Mouse (Mus musculus) mouse trophoblast stem cell (cell line): ENCODE data around the gene Rwdd4a.

Source experiments
- in situ Hi-C, 2 experiments: fragments of 300-500 bp; cut with MseI, MboI; formaldehyde crosslinking; loops; 2 replicates in 1 of 2; 3 replicates in 1 of 2; pipeline ENCODE4 v1.15.1; 2025

Gene Rwdd4a

GRCm38 (mm10) chr8:47533344-47534125, at the start of gene Rwdd4a, which contains the start of gene Trappc11:
Gene Rwdd4a, plus strand, starts transcription at chr8:47533664.
Gene Trappc11, minus strand, starts transcription at chr8:47533470.
- in situ Hi-C loops = no loop called here

DNA sequence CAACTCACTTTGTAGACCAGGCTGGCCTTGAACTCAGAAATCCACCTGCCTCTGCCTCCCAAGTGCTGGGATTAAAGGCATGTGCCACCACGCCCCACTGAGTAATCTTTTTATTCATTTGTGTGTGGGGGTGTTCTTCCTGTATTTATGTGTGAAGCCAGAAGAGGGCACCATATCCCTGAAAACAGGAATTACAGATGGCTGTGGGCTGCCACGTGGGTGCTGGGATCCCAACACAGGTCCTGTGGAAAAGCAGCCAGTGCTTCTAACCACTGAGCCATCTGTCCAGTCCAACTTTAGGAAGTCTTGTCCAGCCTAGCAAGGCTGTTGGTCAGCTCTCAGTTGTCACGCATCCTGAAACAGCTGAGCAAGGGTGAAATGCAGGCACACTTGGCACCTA, 46.2 kb upstream of the Rwdd4a start:
- in situ Hi-C loops = no loop called here

- in situ Hi-C loops = no loop called here
Measured at GRCm38 (mm10) chr8:47493106-47493505, 40.4 kb upstream of the Rwdd4a start.

DNA sequence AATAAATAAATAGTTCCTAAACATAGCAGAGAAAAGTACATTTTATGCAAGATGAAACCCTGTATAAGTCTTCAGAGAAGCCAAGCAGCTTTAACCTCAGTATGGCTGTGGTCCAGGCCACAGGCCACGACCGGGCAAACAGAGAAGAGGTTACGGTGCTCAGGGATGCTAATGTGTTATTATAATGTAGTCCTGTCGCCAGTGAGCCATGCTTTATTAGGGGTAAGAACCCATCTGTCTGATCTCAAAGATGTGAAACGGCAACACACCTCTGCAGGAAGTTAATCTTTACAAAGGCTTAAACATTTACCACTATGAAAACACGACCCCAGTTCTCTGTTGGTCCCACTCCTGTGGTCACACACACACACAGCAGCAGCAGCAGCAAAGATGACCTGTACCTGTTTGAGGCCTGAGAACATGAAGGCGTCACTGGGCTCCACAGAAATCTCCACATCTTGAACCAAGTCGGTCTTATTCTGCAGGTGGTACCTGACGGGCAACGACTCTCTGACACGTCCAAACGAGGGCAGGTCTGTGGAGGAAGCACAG, 38.8 kb upstream of the Rwdd4a start:
- in situ Hi-C loops = no loop called here

DNA sequence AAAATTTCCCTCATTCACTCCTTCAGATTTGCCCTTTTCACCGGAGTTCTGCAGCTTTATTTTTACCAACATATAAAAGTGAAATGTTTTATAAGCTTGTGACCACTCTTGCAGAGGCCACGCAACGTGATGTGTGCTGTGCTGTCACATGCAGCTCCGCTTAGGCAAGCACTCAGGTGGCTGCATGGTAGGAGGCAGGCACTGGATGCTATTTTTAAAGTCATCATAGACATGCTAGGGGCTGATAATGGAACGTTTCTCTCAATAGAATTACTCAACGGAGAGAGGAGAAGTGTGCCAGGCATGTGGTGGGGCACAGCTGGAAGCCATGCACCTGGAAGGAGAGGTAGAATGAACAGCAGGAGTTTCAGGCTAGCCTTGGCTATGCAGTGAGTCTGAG, 38.0 kb upstream of the Rwdd4a start:
- in situ Hi-C loops = no loop called here

DNA sequence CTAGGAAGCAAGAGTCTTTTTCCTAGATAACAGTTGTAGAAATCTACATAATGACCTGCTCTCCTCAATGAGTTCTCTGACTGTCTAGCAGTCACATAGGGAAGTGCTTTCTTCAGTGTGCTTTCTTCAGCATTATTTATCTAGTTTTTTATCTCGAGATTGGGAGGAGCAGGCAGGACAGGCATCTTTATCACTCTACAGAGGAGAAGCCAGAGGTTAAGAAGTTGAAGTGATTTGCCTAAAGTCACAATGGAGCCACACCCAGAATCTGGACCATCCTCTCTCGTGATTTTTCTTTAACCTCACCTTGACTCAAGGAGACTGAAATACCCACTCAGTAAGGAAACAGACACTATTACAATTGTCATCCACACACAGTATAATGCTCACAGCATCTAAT, 31.5 kb upstream of the Rwdd4a start:
- in situ Hi-C loops = no loop called here

DNA sequence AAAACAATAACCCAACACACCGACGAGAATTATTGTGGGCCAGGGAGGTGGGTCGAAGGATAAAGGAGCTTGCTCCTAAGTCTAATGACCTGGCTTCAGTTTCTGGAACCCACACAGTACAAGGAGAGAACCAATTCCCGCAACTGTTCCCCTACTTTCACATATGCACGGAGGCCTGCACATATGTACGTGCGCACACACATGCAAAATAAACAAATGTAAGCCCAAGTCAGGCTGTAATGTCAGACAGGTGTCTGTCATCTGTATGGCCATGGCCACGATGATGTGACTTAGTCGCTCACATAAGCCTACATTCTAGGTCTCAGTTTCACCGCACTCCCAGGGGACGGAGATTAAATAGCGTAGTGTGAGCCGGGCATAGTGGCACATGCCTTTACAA, 30.9 kb upstream of the Rwdd4a start:
- in situ Hi-C loops = no loop called here

DNA sequence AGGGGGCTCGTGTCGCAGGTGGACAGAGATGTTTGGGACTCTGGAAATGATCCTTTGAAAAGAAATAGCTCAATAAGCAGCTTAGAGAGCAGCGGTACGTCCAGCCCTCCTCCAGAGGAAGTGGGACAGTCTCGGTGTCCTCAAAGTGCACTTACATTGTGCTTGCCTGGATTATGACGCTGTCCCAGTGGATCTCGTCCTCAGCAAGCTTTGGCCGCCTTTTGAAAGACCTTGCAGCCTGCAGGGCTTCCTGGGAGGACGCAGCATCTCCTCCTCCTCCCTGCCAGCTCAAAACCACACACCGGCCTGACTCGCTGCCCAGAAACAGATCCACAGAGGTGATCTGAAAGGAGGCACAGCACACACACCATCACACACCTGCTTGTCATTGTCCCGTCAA, 28.0 kb upstream of the Rwdd4a start:
- in situ Hi-C loops = no loop called here

DNA sequence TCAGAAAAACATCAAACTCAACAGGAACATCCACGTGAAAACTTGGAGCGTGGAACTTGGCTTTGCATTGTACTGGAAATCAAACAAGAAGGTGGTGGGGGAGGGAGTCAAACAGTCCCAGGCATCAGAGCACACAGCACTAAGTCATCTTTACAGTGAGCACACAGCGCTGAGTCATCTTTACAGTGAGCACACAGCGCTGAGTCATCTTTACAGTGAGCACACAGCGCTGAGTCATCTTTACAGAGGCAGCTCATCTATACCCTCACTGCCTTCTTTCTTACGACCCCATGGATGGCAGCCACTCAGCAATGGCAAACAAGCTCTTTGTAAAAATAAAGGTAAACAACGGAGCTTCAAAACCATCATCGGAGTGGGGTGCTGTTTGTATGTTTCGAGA, 22.5 kb upstream of the Rwdd4a start:
- in situ Hi-C loops = no loop called here

GRCm38 (mm10) chr8:47513601-47514000, 19.9 kb upstream of the Rwdd4a start:
- in situ Hi-C loops = no loop called here

DNA sequence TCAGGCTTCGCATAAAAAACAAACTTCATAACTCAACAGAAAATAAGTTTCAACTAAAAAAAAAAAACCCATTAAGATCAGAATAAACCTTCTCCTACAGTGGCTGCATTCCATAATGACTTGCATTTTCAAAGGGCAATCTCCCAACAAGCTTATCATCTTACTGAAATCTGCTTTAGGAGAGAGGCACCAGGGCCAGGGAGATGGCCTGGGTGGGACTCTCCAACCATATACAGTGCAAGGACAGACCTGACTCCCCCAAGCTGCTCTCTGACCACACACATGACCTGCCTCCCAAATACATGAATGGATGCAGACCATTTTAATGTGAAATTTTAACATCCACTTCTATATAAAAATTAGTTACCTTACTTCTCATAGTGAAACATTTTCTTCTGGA, 5.4 kb upstream of the Rwdd4a start:
- in situ Hi-C loops = no loop called here

DNA sequence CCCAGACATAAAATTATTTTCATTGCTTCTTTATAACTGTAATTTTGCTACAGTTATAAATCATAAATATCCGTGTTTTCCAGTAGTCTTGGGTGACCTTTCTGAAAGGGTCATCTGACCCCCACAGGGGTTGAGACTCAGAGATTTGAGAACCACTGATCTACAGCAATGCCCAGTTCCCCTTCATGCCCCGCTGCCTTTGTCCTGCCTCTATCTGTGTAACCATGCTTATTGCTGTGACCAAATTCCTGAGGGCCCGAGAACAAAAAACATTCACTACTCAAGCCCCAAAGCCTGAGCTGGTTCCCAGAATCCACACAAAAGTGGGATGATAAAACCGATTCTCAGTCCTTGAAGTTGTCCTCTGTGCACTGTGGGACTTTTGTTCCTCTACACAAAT, 4.9 kb downstream of the Rwdd4a start:
- in situ Hi-C loops = no loop called here

GRCm38 (mm10) chr8:47542746-47543145, 9.3 kb downstream of the Rwdd4a start:
- in situ Hi-C loops = no loop called here

- in situ Hi-C loops = no loop called here
Measured at GRCm38 (mm10) chr8:47544094-47544493, 10.6 kb downstream of the Rwdd4a start.

DNA sequence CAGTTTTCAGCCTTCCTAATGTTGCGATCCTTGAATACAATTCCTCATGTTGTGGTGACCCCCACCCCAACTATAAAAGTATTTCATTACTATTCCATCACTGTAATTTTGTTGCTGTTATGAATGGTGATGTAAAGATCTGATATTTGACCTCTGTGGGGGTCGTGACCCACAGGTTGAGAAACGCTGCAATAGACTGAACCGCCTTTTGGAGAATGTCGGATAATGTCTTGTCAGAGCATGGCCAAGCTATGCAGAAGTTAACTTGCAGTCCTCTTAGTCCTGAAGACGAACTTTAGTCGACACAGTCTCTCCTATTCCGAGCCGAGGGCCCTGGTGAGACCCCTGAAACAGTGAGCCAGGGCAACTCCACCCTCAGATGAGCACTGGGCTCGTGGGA, 13.6 kb downstream of the Rwdd4a start:
- in situ Hi-C loops = no loop called here

DNA sequence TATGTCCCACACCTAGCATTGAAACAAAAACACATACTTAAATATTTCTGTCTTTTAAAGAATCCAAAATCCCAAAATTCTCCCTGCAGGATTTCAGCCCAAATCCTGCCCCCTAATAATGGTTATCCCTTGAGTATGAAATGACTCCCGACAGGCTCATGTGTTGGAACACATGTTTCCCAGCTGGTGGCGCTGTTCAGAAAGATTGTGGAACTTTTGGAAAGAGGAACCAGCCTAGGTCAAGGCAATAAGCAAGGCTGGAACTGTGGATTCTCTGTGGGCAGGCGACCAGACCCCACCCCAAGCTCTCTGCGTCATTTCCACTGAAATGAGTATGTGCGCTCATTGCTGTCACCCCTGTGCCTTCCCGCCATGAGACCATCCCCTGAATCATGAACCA, 20.1 kb downstream of the Rwdd4a start:
- in situ Hi-C loops = loop anchor here (10.0 kb wide), 2 partner anchors 121 to 141 kb away; partner anchors contain the start of gene Ing2 (in 1 of the 2)

DNA sequence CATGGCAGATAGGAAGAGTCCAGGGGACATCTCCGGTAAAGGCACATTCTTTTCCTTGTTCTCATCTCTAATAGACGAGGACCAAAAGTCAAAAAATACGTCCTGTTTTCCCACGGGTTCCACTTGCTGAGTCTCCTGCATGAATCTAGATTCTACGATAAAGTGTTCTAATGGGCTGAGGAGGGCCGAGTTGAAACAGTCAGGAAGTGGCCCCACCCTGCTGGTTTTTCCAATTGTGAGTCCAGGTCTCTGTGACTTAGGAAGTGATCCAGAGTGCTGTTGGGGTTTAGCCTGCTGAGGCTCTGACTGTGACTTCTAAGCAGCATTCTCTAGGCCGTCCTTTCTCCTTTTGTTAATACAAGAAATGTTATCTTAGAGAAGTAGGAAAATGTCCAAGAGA, 23.0 kb downstream of the Rwdd4a start:
- in situ Hi-C loops = loop anchor here (10.0 kb wide), 2 partner anchors 118 to 138 kb away; partner anchors contain the start of gene Ing2 (in 1 of the 2)

- in situ Hi-C loops = loop anchor here (10.0 kb wide), 2 partner anchors 117 to 137 kb away; partner anchors contain the start of gene Ing2 (in 1 of the 2)
Measured at GRCm38 (mm10) chr8:47558274-47558673, 24.8 kb downstream of the Rwdd4a start.

GRCm38 (mm10) chr8:47560801-47561200, 27.3 kb downstream of the Rwdd4a start:
- in situ Hi-C loops = no loop called here

DNA sequence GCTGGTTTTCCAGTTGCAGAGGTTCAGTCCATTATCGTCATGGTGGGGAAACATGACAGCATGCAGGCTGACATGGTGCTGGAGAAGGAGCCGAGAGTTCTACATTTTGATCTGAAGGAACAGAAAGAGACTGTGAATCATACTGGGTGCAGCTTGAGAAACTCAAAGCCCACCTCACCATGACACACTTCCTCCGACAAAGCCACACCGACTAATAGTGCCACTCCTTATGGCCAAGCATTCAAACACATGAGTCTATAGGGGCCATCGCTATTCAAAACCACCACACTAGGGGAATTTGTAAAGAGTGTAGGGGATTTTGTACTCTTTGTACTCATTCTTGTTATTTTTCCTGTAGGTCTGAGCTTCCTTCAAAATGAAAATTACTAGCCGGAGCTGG, 33.1 kb downstream of the Rwdd4a start:
- in situ Hi-C loops = no loop called here

- in situ Hi-C loops = no loop called here
Measured at GRCm38 (mm10) chr8:47568098-47568497, 34.6 kb downstream of the Rwdd4a start.

DNA sequence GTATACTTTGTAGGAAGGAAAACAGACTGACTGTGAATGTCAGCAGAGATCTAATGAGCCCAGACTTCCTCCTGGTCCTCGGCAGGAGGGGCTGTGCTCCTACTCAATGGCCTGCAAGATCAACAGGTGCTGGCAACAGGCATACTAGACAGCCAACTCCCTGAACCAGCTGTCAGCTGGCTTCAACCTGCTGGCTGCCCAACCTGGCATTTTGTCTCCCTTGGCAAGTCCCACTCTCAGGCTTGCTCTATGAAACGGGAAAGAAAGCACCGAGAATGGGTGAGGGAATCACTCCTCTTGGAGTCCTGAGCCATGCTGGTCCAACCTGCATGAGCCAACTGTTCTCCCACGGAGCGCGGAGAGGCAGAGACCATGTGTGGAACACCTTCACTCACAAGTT, 36.7 kb downstream of the Rwdd4a start:
- in situ Hi-C loops = no loop called here

DNA sequence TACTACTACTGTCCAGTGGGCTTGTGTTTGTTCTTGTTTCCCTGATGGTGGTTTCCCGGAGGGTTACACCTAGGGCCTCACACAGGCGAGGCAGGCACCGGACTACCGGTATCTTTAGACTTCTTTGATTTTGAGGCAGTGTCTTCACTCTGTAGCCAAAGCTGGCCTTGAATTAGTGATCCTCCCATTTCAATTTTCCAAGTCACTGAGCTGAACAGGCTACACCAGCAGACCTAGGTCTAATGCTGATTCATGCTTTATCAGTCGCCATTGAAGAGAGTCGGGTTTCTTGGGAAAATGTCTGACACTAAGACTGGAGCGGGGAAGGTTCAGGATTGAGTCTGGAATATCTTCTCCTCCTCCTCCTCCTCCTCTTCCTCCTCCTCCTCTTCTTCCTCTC, 40.0 kb downstream of the Rwdd4a start:
- in situ Hi-C loops = no loop called here
